Mouse (Mus musculus) stomach, postnatal 0 days (tissue): ENCODE data around the gene Sim1. TPM values are rescaled to one million over a fixed set of nuclear protein-coding genes. Genes with fewer than 3 reads are reported as not detected.

Experiments used
- ATAC-seq: fragments of 200-750 bp; cut with Nextera tagmentation; 2 replicates; pipeline ENCODE4 v1.8.0; 2017; ENCODE audit not compliant: low FRiP score, low TSS enrichment
- DNase-seq: peaks from one replicate; pipeline ENCODE4 v3.0.0-alpha.2; 2016; ENCODE audit warnings: low spot score
- H3K27ac ChIP-seq: fragments of 300-500 bp; sonication (generic); replicated peaks from 2 replicates; pipeline ENCODE4 v1.5.1; 2014; ENCODE audit warnings: mild to moderate bottlenecking, control low read depth
- H3K27me3 ChIP-seq: fragments of 300-500 bp; sonication (generic); 2 replicates; pipeline ENCODE4 v1.6.1; 2014; ENCODE audit warnings: low read length; ENCODE audit not compliant: control insufficient read depth, insufficient read depth
- H3K36me3 ChIP-seq: fragments of 300-500 bp; sonication (generic); 2 replicates; pipeline ENCODE4 v1.6.1; 2014; ENCODE audit warnings: low read length, mixed read lengths; ENCODE audit not compliant: control insufficient read depth, insufficient read depth
- H3K4me1 ChIP-seq: fragments of 300-500 bp; sonication (generic); replicated peaks from 2 replicates; pipeline ENCODE4 v1.6.1; 2014; ENCODE audit warnings: antibody characterized with exemption; ENCODE audit not compliant: control insufficient read depth, insufficient read depth
- H3K4me2 ChIP-seq: fragments of 300-500 bp; sonication (generic); replicated peaks from 2 replicates; pipeline ENCODE4 v1.6.1; 2014; ENCODE audit warnings: low read depth, mild to moderate bottlenecking, control low read depth, moderate library complexity
- H3K4me3 ChIP-seq: fragments of 300-500 bp; sonication (generic); 2 replicates; pipeline ENCODE4 v1.5.1; 2014; ENCODE audit warnings: low read depth, low read length, control low read depth
- H3K9ac ChIP-seq: fragments of 300-500 bp; sonication (generic); 2 replicates; pipeline ENCODE4 v1.6.1; 2014; ENCODE audit warnings: mild to moderate bottlenecking, low read length, control low read depth, mixed read lengths
- H3K9me3 ChIP-seq: fragments of 300-500 bp; sonication (generic); 2 replicates; pipeline ENCODE4 v1.6.1; 2016; ENCODE audit warnings: low read length; ENCODE audit not compliant: control insufficient read depth
- CTCF ChIP-seq: IDR thresholded peaks from 2 replicates; pipeline ENCODE4 v1.5.1; 2016; ENCODE audit warnings: antibody characterized with exemption, low read depth, mild to moderate bottlenecking, moderate library complexity
- EP300 ChIP-seq: optimal IDR thresholded peaks from 2 replicates; pipeline ENCODE3; 2016; ENCODE audit warnings: antibody characterized with exemption
- WGBS: fragments of 180-500 bp; shearing (Covaris S2); extraction: QIAGEN DNeasy Blood & Tissue Kit; methylation state at CpG from one replicate; pipeline ENCODE4 v1.1.7; 2014; 5-methylcytosine and 5-hydroxymethylcytosine counted together
- polyA plus RNA-seq: library from polyadenylated mRNA; unstranded; fragments of >200 nt; fragmentation: Nextera tagmentation; extraction: Ambion mirVana; gene quantifications from 2 replicates; pipeline ENCODE4 v1.2.1, GENCODE M21; 2015

Gene Sim1
- polyA plus RNA-seq = not detected in 2 replicates

- Histone ChIP-seq H3K27me3 (peaks cover 35% of the 10 kb centered on the region), H3K9ac (no peak within 1 kb of the TSS), H3K36me3 (no peaks in the 10 kb centered on the region), H3K9me3 (no peaks in the 10 kb centered on the region), H3K4me1 (0 out of 2 replicates have a peak, but pooled peaks cover 5% of the 10 kb centered on the region), H3K4me3 (peak within 1 kb of the TSS; percentile 38), H3K27ac (no peak within 1 kb of the TSS), H3K4me2 (peak within 1 kb of the TSS; percentile 64)
- TF ChIP-seq EP300 (no peak), CTCF (no peak)
- WGBS = under 1% methylated on average over 58 of the region's 62 CpGs
- ATAC-seq (peak; percentile 85), DNase-seq (peak; percentile 65)
These were observed at the start of gene Sim1 for GRCm38 (mm10) chr10:50894170-50894991. Sim1 (plus strand) TSS chr10:50894754.

GRCm38 (mm10) chr10:50868202-50868601, 26.4 kb upstream of the Sim1 start:
- Histone ChIP-seq H3K27ac (no peak overlapping the region), H3K9ac (no peak overlapping the region), H3K4me3 (no peak overlapping the region), H3K36me3 (no peaks in the 10 kb centered on the region), H3K4me1 (no peaks in the 10 kb centered on the region), H3K9me3 (no peaks in the 10 kb centered on the region), H3K27me3 (no peaks in the 10 kb centered on the region), H3K4me2 (no peak overlapping the region)
- ATAC-seq = no peak
- TF ChIP-seq CTCF = no peak
- TF ChIP-seq EP300 = no peak
- no peak for DNase-seq
- WGBS = 64% methylated on average over 4 of the region's 4 CpGs

- no peak for DNase-seq
- 83% methylated on average over 5 of the region's 5 CpGs for WGBS
- H3K27me3 ChIP-seq = no peaks in the 10 kb centered on the region
- TF ChIP-seq EP300 = no peak
- no peak overlapping the region for H3K27ac ChIP-seq
- H3K9ac ChIP-seq = no peak overlapping the region
- no peak overlapping the region for H3K4me2 ChIP-seq
- H3K36me3 ChIP-seq = no peaks in the 10 kb centered on the region
- no peaks in the 10 kb centered on the region for H3K4me1 ChIP-seq
- no peaks in the 10 kb centered on the region for H3K9me3 ChIP-seq
- H3K4me3 ChIP-seq = no peak overlapping the region
- ATAC-seq = no peak
These were observed 17.6 kb upstream of the Sim1 start for GRCm38 (mm10) chr10:50876952-50877351.

GRCm38 (mm10) chr10:50881476-50882069, 13.0 kb upstream of the Sim1 start:
- H3K9ac ChIP-seq = no peak overlapping the region
- H3K4me3 ChIP-seq = no peak overlapping the region
- H3K9me3 ChIP-seq = no peaks in the 10 kb centered on the region
- no peak overlapping the region for H3K27ac ChIP-seq
- DNase-seq (no peak), ATAC-seq (no peak)
- H3K4me2 ChIP-seq = no peak overlapping the region
- TF ChIP-seq CTCF (peak; percentile 67), EP300 (no peak)
- WGBS = 30% methylated on average over 2 of the region's 2 CpGs
- H3K36me3 ChIP-seq = no peaks in the 10 kb centered on the region
- H3K27me3 ChIP-seq = no peaks in the 10 kb centered on the region
- H3K4me1 ChIP-seq = no peaks in the 10 kb centered on the region

- 82% methylated on average over 2 of the region's 2 CpGs for WGBS
- no peak for ATAC-seq
These were observed 12.2 kb upstream of the Sim1 start for GRCm38 (mm10) chr10:50882366-50882765.

GRCm38 (mm10) chr10:50886305-50886704, 8.2 kb upstream of the Sim1 start:
- Histone ChIP-seq H3K9me3 (no peaks in the 10 kb centered on the region), H3K9ac (no peak overlapping the region), H3K27ac (no peak overlapping the region), H3K36me3 (no peaks in the 10 kb centered on the region), H3K27me3 (peaks cover 12% of the 10 kb centered on the region; the same call in 1 of the 2 replicates), H3K4me2 (no peak overlapping the region), H3K4me1 (no peaks in the 10 kb centered on the region), H3K4me3 (no peak overlapping the region)
- no peak for ATAC-seq
- no peak for DNase-seq
- WGBS = 52% methylated on average over 4 of the region's 4 CpGs
- TF ChIP-seq EP300 = no peak
- no peak for TF ChIP-seq CTCF

More at GRCm38 (mm10) chr10:50882366-50882765, 12.2 kb upstream of the Sim1 start:
- Histone ChIP-seq H3K9me3 (no peaks in the 10 kb centered on the region), H3K4me3 (no peak overlapping the region), H3K4me2 (no peak overlapping the region), H3K27ac (no peak overlapping the region), H3K9ac (no peak overlapping the region), H3K27me3 (no peaks in the 10 kb centered on the region), H3K4me1 (no peaks in the 10 kb centered on the region), H3K36me3 (no peaks in the 10 kb centered on the region)
- TF ChIP-seq EP300 (no peak), CTCF (no peak)
- DNase-seq = no peak
